Mouse (Mus musculus) ovary, postnatal 14 days (tissue): ENCODE results near the gene Tmem143.
A peak's percentile ranks its signal among the peaks of the same experiment; 100 is the strongest.
"Not testable (repeated sequence)": the region's sequence is repeated elsewhere in the genome, so short reads cannot be mapped to it uniquely, and the experiment has no call there.

ENCODE experiments used
- DNase-seq: peaks from one replicate; pipeline ENCODE4 v3.0.0; 2022; ENCODE audit warnings: low spot score

The Tmem143 gene

GRCm38 (mm10) chr7:45922928-45923761 is 26.4 kb downstream of the Tmem143 start:
- peak; percentile 91 for DNase-seq

- DNase-seq, result peak; percentile 70
These were observed 27.2 kb downstream of the Tmem143 start, which contains the start of gene Ccdc114 for GRCm38 (mm10) chr7:45923762-45924428. Gene Ccdc114, plus strand, starts transcription at chr7:45924072.

- DNase-seq, result peak; percentile 38
These were observed 27.7 kb downstream of the Tmem143 start for GRCm38 (mm10) chr7:45924429-45924816.

DNA sequence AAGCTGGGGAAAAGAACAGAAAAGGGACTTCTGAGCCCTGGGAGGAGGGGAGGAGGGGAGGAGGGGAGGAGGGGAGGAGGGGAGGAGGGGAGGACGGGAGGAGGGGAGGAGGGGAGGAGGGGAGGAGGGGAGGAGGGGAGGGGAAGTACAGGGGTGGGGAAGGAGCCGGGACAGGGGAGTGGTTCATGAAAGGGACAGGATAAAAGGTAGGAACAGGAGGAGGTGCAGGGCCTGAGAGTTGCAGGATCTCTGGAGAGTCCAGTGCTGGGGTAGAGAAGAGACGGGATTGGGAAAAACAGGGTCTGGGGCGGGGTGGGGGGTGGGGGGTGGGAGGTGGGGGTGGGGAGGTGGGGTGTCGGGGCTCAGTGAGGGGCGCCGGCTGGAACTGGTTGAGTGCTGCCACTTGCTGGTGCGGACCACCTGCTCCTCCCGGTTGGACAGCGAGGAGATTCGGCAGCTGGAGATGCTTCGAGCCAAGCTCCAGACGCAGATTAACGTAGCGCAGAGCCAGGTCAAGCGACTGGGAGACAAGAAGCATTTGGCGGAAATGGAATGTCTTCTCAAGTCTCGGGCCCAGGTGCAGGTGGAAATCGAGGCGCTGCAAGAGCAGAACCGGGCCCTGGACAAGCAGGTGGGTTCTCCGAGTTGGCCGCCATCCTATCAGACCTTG is 32.0 kb downstream of the Tmem143 start:
- DNase-seq, result no peak

- no peak for DNase-seq
These were observed 32.9 kb downstream of the Tmem143 start for GRCm38 (mm10) chr7:45929688-45930087.

GRCm38 (mm10) chr7:45933766-45934165 is 37.0 kb downstream of the Tmem143 start:
- not testable (repeated sequence) for DNase-seq

GRCm38 (mm10) chr7:45935114-45935513 is 38.4 kb downstream of the Tmem143 start:
- no peak for DNase-seq

GRCm38 (mm10) chr7:45939836-45940235 is 43.1 kb downstream of the Tmem143 start:
- DNase-seq, result no peak

GRCm38 (mm10) chr7:45941986-45942385 is 45.2 kb downstream of the Tmem143 start:
- DNase-seq, result no peak

DNA sequence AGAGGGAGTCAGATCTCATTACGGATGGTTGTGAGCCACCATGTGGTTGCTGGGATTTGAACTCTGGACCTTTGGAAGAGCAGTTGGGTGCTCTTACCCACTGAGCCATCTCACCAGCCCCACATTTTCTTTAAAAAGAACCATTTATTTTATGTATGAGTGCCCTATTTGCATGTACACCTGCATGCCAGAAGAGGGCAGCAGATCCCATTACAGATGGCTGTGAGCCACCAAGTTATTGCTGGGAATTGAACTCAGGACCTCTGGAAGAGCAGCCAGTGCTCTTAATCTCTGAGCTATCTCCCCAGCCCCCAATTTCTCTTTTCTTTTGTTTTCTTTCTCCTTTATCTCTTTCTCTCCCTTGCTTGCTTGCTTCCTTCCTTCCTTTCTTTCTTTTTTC is 46.5 kb downstream of the Tmem143 start:
- DNase-seq, result not testable (repeated sequence)

GRCm38 (mm10) chr7:45949061-45949460 is 52.3 kb downstream of the Tmem143 start:
- DNase-seq, result no peak

DNA sequence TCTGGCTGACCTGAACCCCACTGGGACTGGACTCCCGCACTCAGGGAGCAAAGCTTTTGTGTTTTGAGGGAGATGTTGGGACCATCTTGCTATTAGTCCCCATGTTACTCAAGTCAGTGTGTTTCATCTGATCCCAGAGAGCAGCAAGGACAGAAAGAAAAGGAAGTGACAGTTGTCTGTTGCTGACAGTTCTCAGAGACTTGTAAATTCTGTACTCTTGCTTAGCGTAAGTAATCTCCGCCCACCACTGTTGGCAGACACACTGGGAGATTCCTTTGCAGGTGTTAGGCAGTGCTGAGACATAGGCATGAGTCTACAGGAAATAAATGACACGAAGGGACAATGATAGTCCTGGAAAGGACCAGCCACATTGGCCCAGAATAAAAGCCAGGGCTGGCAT is 59.9 kb downstream of the Tmem143 start:
- DNase-seq, result no peak
